Mouse (Mus musculus) heart, postnatal 4 days (tissue): ENCODE measurements at regions not wholly inside any gene's neighbourhood (a gene's known extent, or its start where the extent isn't known, plus 50 kb on each side); places are given as distances from the start of the nearest gene placed in this dataset.

Experiments used
- DNase-seq: peaks from one replicate; pipeline ENCODE4 v3.0.0; 2021

DNA sequence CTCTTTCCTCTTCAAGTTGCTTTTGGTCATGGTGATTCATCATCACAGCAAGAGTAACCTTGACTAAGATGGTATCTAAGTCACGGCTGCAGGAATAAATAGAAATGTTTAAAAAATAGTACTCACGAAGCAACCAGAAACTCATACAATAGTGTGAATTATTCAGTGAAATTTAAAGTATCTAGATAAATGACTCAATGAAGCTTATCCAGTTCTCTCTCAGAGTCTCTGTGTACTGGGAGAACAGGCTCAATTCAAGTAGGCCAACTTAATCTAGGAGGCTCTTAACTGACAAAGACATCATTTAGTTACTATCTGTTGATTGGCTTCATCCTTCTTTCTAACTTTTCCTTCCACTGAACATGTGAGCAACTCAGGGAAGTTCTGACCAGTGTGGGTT lies 175.5 kb upstream of the Pcdh15 start:
- no peak for DNase-seq

DNA sequence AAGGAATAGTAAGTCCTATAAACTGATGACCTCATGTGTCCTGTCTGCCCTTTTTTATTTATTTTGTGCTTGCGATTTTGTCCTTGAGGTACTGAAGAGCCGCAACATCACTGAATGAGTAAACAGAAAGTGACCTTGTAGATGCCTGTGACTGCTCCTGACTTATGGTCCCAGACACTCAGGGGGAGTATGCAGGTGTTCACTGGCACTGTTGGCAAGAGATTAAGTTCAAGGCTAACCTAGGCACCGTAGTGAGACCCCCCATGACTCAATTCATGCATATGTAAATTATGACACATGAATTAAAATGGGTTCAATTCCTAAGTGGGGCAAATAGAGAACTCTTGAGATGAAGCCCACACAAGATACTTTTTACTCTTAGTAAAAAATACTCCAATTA lies 142.2 kb upstream of the Pcdh15 start:
- no peak for DNase-seq

DNA sequence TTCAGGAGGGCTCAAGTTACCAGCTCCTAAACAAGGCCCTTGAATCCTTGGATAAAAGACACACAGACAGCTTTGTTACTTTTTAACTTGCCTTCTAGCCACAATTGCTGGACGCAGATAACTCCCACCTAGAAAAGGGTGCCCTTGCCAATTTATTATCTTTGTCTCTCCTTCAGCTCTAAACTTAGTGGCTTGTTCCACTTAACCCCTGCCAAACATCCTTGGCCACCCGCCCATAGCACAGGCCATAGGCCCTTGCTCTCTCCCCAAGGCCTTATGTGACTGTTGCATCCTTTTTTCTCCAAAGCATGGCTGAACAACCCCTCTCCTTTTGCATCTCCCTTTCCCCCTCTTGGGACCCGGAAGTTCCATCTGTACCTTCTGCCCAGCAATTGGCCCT lies 139.1 kb upstream of the Pcdh15 start:
- DNase-seq: peak; percentile 12

DNA sequence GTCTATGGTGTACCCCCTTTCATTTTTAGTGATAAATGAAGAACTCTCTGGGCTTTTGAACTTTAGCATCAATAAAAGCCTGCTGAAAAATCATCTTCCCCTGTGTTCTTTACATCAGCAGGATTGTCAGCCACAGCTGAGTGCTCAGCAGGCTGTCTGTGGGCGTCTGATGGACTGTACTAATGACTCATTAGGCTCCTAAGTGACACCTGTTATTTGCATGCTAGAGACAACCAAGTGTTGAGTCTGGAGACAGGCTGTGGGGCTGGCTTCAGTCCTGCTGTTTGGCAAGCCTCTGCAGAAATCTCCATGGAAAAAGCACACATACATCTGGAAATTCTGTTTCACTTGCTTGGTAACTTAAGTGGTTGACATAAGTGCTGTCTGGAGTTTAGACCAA lies 117.8 kb upstream of the Pcdh15 start:
- DNase-seq: no peak

DNA sequence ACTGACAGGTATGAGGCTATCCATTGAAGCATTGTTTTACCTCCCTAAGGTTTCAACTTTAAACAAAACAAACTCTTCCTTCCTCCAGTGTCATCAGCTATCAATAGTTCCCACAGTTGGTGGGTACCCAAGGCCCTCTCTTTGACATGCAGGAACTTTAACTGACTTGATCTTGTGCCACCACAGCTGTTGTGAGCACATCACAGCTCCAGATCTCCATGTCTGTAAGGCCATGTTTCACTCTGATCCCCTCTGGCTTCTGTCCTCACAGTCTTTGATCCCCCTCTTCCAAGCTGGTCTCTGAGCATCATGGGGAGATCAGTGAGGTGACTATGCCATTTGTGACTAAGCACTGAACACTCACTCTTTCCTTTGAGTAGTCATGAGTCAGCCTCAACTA lies 110.8 kb upstream of the Pcdh15 start:
- no peak for DNase-seq

DNA sequence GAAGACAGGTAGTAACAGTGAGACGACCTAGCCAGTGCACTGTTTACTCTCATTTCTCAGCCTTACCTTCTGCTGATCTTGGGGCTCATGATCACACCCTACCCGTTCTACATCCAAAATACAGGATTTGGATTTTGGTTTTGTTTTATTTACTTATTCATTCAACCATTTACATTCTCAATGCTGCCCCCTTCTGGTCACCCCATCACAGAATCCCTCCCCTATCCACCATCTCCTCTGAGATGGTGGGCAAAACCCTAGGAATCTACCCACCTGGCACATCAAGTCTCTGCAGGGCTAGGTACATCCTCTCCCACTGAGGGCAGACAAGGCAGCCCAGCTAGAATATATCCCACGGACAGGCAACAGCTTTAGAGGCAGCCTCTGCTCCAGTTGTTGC lies 88.2 kb upstream of the Pcdh15 start:
- no peak for DNase-seq

DNA sequence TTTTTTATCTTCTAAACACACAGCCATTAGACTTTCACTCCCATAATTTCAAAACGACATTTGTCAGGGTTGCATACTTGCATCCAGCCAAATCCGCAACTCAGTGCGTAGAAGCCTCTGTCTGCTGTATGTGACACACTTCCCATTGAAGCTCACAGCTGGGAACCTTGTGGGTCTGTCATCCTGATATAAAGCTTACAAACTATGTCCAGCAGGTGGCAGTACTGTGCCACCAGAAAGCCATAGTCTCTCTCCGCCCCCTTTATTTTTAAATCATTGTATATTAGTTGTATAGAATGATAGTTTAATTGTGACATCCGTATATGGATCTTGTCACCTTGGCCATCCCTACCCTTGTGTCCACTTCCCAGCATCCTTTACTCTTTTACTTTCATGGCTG lies 87.3 kb upstream of the Pcdh15 start:
- DNase-seq: no peak

DNA sequence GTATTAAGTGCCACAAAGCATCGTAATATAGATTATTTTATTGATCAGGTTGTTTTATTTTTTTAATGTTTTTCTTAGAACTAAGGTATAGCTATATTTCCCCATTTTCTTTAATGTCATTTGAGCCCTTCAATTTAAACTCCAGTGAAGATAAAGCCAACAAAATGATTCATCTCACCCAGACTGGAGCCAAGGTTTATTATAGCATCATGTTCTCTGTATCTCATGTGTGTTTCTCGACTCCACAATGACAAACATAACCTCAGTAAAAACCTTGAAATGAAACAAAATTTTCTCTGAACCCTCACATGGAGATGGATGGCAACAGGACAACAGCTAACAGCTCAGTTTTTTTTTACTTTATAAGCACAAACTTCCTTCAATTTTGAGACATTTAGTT lies 61.7 kb upstream of the Pcdh15 start:
- DNase-seq: no peak

DNA sequence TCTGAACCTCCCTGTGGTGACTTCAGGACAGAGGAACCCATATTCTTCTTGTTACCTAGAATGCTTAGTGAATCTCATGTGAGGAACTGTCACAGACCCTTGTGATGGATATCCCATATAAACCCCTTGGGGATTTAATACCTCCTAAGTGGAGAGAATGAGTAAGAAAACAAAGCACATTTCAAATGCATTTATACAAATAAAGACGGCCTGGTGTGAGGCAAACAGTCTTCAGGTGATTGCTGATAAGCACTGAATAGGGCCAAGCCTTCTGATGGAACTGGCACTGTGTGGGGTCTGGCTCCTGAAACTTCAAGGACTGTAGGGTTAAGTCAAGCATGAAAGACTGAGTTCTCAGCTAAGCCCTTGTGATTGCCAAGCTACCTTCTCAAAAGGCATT lies 59.6 kb upstream of the Pcdh15 start:
- DNase-seq: no peak
